Mouse (Mus musculus) lung, postnatal 0 days (tissue): ENCODE data around the gene Sorbs1.

Experiments
- CTCF ChIP-seq: IDR thresholded peaks from 2 replicates; pipeline ENCODE4 v1.5.1; 2016; ENCODE audit warnings: antibody characterized with exemption, mild to moderate bottlenecking
- EP300 ChIP-seq: IDR thresholded peaks from 2 replicates; pipeline ENCODE4 v1.6.1; 2016; ENCODE audit warnings: antibody characterized with exemption, mild to moderate bottlenecking, control low read depth

DNA sequence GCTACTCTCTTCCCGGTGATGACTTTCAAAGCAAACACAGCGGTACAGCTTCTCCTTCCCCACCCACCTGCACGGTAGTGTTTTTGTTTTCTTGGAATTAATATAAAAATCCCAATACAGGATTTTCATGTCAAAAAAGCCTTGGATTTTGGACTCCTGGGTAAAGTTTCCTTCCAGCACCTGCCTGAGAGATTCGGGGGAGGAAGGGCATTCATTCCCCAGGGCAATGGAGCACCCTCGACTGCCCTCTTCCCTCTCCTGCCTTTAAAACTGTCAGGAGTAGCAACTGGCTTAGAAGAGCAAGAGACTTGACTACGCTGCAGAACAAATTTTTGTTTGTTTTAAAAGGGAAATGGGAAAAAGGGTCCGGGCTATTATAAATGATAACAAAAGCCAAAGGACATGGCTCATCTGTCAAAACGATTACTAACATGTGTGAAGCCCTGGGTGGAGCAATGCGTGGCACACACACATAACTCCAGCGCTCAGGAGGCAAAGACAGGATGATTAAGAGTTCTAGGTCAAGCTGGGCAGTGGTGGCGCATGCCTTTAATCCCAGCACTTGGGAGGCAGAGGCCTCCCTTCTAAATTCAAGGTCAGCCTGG, 113.1 kb downstream of the Sorbs1 start:
- TF ChIP-seq CTCF: no peak
- TF ChIP-seq EP300: no peak
